Mouse (Mus musculus) liver, embryonic 14.5 days (tissue): Measurements from ENCODE around the gene Lrig1.

Experiments
- CTCF ChIP-seq: IDR thresholded peaks from 2 replicates; pipeline ENCODE4 v1.5.1; 2016; ENCODE audit warnings: antibody characterized with exemption, low read depth, control low read depth
- EP300 ChIP-seq: IDR thresholded peaks from 2 replicates; pipeline ENCODE4 v1.6.1; 2016; ENCODE audit warnings: antibody characterized with exemption, low read depth

DNA sequence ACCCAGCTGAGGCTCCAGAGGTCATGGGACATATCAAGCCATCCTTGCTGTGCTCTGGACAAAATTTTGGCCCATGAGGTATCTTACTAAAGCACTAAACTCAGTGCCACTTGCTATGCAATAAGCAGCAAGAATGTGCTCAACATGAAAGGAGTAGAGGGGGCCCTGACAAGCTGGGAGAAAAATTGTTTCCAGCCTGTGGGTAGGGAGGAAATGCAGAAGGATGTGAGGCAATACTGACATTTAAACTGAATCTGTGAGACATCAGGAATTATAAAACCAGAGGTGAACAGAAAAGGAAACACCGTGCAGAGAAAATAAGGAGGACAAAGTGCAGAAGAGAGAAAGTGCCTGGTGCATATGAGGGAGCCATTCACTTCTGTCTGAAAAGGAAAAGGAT is 24.7 kb upstream of the Lrig1 start:
- TF ChIP-seq CTCF (no peak), EP300 (no peak)
